Mouse (Mus musculus): ENCODE results near the gene Numbl. TPM values are rescaled to one million over a fixed set of nuclear protein-coding genes. Genes with fewer than 3 reads are reported as not detected.
"Not testable (repeated sequence)": the region's sequence is repeated elsewhere in the genome, so short reads cannot be mapped to it uniquely, and the experiment has no call there.

The Numbl gene
- polyA plus RNA-seq, 1 experiment, result 109 TPM

DNA sequence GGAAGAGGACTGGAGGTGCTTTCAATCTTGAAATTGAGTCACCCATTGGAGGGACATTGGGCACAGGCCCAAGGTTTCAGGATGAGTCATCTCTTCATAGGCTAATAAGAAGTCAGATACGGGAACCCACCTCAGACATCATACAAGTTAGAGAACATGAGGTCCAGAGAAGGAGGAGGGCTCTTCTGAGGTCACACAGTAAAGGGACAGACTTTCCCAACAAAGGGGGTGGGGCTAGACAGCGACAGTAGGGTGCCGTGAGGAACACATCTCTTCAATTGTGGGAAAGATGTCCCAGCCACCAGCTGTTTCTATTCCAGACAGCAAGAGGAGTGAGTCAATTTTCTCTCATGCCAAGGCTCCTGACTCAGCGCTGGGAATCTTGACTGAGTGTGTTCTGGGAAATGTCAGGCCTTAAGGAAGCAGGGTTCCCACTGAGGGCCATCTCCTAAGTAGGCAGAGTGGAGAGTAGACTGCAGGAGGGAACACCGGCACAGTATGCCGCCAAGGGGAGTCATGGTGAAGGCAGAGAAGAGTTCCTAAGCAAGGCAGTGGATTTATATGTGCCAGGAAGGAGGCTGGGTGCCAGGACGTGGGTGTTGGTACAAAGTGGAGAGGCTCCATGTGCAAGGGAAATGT lies 26.4 kb upstream of the Numbl start:
- no peak for DNase-seq (ENCODE audit: low read depth)
- TF ChIP-seq CTCF (IDR thresholded peaks at IDR 0.05; ENCODE audit: borderline replicate concordance, extremely low read depth, insufficient read depth, insufficient read length), result no peak
- TF ChIP-seq POLR2A (IDR thresholded peaks at IDR 0.05; ENCODE audit: borderline replicate concordance, extremely low read depth, insufficient read depth, insufficient read length, poor library complexity, severe bottlenecking), result no peak

DNA sequence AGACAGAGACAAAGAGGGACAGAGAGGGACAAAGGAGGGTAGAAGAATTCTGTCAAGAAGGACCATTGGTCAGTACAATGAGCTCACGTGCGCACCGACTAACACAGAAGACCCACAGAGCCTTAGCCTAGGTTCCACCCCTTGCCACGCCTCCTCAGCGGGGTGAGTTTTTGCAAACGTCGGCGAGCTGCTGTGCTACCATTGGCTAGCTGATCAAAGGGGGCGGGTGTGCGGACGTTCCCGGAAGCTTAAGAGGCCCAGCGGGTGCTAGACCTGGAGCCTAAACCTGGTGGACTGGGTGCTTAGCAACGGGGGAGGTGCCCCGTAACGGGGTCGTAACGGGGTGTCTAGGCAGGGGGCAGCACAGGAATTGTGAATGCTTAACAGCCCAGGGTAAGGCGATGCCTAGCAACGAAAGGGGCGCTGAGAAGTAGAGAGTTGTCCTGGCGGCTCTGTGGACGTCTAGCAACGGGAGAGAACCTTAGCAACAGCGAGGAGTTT lies 25.4 kb upstream of the Numbl start, which contains the start of gene Coq8b:
TSS of gene Coq8b (plus strand) at position 243 of the 501 bp plus-strand sequence.
- peak; percentile 19; the same call in 1 of the 2 replicates for TF ChIP-seq POLR2A (IDR thresholded peaks at IDR 0.05; ENCODE audit: borderline replicate concordance, extremely low read depth, insufficient read depth, insufficient read length, poor library complexity, severe bottlenecking)
- no peak; the same call in 1 of the 2 replicates for TF ChIP-seq CTCF (IDR thresholded peaks at IDR 0.05; ENCODE audit: borderline replicate concordance, extremely low read depth, insufficient read depth, insufficient read length)
- DNase-seq (ENCODE audit: low read depth), result peak; percentile 99

DNA sequence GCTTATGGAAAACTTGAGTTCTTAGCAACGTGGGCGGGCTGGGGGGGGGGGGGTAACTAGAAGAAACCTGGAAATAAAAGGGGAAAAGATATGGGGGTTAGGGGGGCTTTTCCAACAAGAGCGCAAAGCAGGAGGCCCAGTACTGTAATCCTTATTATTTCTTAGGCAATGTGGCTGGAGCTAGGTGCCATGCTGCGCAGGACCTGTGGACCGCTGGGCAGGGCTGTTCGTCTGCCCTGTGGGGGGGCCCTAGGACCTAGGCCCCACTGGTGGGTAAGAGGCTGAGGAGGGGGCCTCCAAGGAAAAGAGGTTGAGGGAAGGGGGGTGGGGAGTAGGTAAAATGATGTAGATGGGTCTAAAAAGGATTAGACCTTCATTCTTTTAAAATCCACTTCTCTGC lies 24.9 kb upstream of the Numbl start:
- no peak for DNase-seq (ENCODE audit: low read depth)
- TF ChIP-seq POLR2A (IDR thresholded peaks at IDR 0.05; ENCODE audit: borderline replicate concordance, extremely low read depth, insufficient read depth, insufficient read length, poor library complexity, severe bottlenecking), result no peak
- TF ChIP-seq CTCF (IDR thresholded peaks at IDR 0.05; ENCODE audit: borderline replicate concordance, extremely low read depth, insufficient read depth, insufficient read length), result no peak

DNA sequence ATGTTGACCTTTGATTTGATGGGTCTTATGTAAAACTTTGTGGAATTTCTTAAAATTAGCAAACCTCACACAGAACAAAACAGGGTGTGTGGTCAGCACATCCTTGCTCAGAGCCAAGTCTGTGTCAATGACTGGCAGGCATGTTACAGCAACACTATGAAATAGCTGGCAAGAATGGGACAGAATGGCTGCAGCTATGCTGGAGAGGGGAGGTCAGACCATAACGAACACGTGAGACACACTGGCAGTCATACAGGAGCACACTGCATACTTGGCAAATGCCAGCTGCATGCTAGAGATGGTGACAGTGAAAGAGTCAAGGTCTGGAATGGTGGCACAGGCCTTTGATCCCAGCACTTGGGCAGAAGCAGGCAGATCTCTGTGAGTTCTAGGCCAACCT lies 22.5 kb upstream of the Numbl start:
- no peak for TF ChIP-seq CTCF (IDR thresholded peaks at IDR 0.05; ENCODE audit: borderline replicate concordance, extremely low read depth, insufficient read depth, insufficient read length)
- no peak for DNase-seq (ENCODE audit: low read depth)

DNA sequence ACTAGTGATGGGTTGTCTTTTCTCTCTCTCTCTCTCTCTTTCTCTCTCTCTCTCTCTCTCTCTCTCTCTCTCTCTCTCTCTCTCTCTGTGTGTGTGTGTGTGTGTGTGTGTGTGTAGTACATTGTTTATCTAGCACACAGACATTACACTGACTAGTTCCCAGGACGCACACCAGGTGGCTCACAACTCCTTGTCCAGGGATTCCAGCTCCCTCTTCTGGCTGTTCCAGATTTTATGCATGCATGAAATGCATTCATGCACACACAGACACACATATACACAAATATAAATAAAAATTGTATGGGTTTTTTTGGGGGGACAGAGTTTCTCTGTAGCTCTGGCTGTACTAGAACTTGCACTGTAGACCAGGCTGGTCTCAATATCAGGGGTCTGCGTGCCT lies 20.7 kb upstream of the Numbl start:
- DNase-seq (ENCODE audit: low read depth), result no peak
- TF ChIP-seq CTCF (IDR thresholded peaks at IDR 0.05; ENCODE audit: borderline replicate concordance, extremely low read depth, insufficient read depth, insufficient read length) (no peak), POLR2A (IDR thresholded peaks at IDR 0.05; ENCODE audit: borderline replicate concordance, extremely low read depth, insufficient read depth, insufficient read length, poor library complexity, severe bottlenecking) (no peak)

DNA sequence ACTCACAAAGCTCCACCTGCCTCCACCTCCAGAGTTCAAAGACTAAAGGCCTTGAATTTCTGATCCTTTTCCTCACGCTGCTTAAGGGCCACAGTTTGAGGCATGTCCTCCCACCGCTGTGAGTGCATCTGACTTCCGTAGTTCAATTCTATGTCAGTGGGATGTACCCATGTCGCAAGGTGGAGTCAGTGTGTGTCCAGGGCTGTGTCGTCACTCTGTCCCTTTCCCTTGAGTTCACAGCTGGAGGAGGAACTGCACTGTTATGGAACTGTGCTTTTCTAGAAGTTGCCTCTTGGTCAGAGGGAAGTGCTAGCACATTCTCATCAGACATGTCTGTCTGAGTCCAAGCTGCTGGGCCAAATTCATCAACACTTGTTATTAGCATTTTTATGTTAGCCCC lies 19.7 kb upstream of the Numbl start:
- TF ChIP-seq POLR2A (IDR thresholded peaks at IDR 0.05; ENCODE audit: borderline replicate concordance, extremely low read depth, insufficient read depth, insufficient read length, poor library complexity, severe bottlenecking), result no peak
- no peak for DNase-seq (ENCODE audit: low read depth)

DNA sequence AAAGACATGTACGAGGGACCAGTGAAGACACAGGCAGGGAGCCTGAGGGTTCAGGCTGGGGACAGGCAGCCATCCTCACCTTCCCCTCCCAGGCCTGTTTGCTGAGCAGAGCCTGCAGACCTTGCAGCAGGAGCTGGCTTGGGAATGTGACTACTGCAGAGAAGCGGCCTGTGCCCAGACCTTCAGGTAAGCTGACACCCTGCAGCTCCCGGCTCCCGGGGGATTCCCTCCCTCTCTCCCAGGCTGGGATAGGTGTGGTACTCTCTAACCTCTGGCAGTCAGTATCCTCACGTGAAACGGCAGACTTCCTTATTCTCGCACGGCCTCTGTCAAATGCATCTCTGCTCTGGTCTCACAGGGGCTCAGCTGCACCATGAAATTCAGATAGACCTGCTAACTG lies 15.0 kb upstream of the Numbl start:
- TF ChIP-seq POLR2A (IDR thresholded peaks at IDR 0.05; ENCODE audit: borderline replicate concordance, extremely low read depth, insufficient read depth, insufficient read length, poor library complexity, severe bottlenecking) (no peak), CTCF (IDR thresholded peaks at IDR 0.05; ENCODE audit: borderline replicate concordance, extremely low read depth, insufficient read depth, insufficient read length) (no peak)
- no peak for DNase-seq (ENCODE audit: low read depth)

DNA sequence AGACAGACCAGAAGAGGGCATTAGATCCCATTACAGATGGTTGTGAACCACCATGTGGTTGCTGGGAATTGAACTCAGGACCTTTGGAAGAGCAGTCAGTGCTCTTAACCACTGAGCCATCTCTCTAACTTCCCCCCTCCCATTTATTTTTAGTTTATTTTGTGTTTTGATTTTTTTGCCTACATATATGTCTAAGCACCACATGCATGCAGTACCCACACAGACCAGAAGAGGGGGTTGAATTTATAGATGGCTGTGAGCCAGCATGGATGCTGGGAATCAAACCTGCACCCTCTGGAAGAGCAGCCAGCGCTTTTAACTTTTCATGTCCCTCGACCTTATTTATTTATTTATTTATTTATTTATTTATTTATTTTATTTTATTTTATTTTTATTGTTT lies 14.1 kb upstream of the Numbl start:
- not testable (repeated sequence) for DNase-seq (ENCODE audit: low read depth)
- TF ChIP-seq CTCF (IDR thresholded peaks at IDR 0.05; ENCODE audit: borderline replicate concordance, extremely low read depth, insufficient read depth, insufficient read length), result peak; percentile 53; the same call in 1 of the 2 replicates

DNA sequence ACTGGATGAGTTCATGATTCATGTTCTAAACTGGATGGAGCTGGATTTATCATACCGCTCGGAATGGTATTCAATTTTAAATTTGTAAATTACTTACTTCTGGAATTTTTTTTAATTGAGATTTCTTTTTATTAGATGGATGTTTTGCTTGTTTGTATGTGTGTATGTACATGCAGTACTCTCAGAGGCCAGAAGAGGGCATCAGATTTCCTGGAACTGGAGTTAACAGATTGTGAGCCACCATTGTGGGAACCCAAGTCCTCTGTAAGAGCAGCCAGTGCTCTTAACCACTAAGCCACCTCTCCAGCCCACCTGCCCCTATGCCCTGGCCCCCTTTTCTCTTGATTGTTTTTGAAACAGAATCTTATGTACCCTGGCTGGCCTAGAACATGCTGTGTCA lies 9.1 kb upstream of the Numbl start:
- TF ChIP-seq CTCF (IDR thresholded peaks at IDR 0.05; ENCODE audit: borderline replicate concordance, extremely low read depth, insufficient read depth, insufficient read length) (peak; percentile 41; the same call in 1 of the 2 replicates), POLR2A (IDR thresholded peaks at IDR 0.05; ENCODE audit: borderline replicate concordance, extremely low read depth, insufficient read depth, insufficient read length, poor library complexity, severe bottlenecking) (no peak)
- DNase-seq (ENCODE audit: low read depth), result peak; percentile 66

DNA sequence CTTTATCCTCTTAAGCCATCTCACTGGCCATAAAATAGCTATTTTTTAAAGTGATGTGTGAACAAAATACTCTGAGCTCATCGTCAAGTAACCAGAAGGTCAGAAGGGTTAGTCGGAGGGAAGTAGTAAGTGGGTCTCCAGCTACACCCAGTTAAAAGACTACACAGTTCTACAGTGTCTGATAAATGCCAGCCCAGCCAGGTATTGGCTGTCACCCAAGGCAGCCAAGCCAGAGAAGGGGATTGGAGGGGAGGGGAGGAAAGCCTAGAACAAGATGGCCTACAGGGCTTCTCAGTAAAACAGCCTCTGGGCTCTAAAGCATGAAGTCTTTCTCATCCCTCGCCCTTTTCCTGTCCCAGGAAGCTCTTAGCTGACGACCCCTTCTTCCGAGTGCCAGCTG lies 8.3 kb upstream of the Numbl start:
- no peak for DNase-seq (ENCODE audit: low read depth)

DNA sequence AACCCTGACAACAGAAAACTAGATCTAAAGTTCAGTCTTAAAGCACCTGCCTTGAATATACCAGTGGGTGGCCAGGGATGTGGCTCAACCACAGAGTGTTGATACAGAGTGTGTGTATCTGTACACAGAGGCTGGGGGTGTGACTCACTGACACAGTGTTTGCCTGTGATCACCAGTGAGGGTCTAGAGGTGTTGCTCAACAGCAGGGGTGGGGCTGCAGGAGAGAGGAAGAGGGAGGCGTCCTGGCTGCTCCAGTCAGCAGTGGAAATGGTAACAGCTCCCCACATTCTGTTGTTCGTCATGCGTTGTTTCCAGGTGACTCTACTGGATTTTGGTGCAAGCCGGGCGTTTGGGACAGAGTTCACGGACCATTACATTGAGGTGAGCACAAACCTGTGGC lies 6.3 kb upstream of the Numbl start:
- no peak for TF ChIP-seq POLR2A (IDR thresholded peaks at IDR 0.05; ENCODE audit: borderline replicate concordance, extremely low read depth, insufficient read depth, insufficient read length, poor library complexity, severe bottlenecking)
- no peak for TF ChIP-seq CTCF (IDR thresholded peaks at IDR 0.05; ENCODE audit: borderline replicate concordance, extremely low read depth, insufficient read depth, insufficient read length)
- no peak for DNase-seq (ENCODE audit: low read depth)

More for the DNA sequence above, 8.3 kb upstream of the Numbl start:
- no peak for TF ChIP-seq CTCF (IDR thresholded peaks at IDR 0.05; ENCODE audit: borderline replicate concordance, extremely low read depth, insufficient read depth, insufficient read length)
- TF ChIP-seq POLR2A (IDR thresholded peaks at IDR 0.05; ENCODE audit: borderline replicate concordance, extremely low read depth, insufficient read depth, insufficient read length, poor library complexity, severe bottlenecking), result no peak

DNA sequence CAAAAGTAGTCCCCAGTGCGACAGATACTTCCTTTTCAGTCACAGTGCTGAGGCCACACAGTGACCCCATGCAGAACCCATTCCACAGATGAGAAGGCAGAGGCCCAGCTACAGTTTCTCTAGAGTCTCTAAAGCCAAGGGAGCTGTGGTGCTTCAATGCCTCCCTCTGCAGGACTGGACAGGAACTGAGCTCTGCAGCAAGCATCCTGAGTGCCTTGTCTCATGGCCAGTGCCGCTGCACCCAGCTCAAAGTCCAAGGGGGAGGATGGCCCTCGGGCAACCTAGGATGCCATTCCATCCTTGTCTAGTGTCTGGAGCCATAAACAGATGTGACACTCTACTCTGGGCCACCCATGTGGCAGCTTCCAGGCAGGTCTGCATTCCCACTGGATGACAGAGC lies 2.5 kb upstream of the Numbl start:
- DNase-seq (ENCODE audit: low read depth), result no peak
- TF ChIP-seq CTCF (IDR thresholded peaks at IDR 0.05; ENCODE audit: borderline replicate concordance, extremely low read depth, insufficient read depth, insufficient read length), result peak; percentile 38; the same call in 1 of the 2 replicates
- no peak for TF ChIP-seq POLR2A (IDR thresholded peaks at IDR 0.05; ENCODE audit: borderline replicate concordance, extremely low read depth, insufficient read depth, insufficient read length, poor library complexity, severe bottlenecking)
